Mouse (Mus musculus) brain, embryonic 14.5 days (tissue): Measurements from ENCODE around the gene Atxn7l2. TPM values are rescaled to one million over a fixed set of nuclear protein-coding genes. Genes with fewer than 3 reads are reported as not detected.

Source experiments
- DNase-seq: peaks from one replicate; pipeline ENCODE4 v3.0.0-alpha.2; 2011; ENCODE audit warnings: low read depth
- CTCF ChIP-seq: fragments of 200-500 bp; IDR thresholded peaks from 2 replicates; pipeline ENCODE4 v1.5.1; 2012; ENCODE audit warnings: inconsistent platforms, mild to moderate bottlenecking, moderate library complexity, borderline replicate concordance; ENCODE audit not compliant: insufficient read depth, insufficient read length; ENCODE audit errors: extremely low read depth
- POLR2A ChIP-seq: fragments of 200-500 bp; IDR thresholded peaks from 2 replicates; pipeline ENCODE4 v1.6.1; 2012; ENCODE audit warnings: mild to moderate bottlenecking, inconsistent platforms, borderline replicate concordance; ENCODE audit not compliant: poor library complexity, insufficient read depth, insufficient read length, severe bottlenecking; ENCODE audit errors: extremely low read depth
- polyA plus RNA-seq: library from polyadenylated mRNA; depleted of rRNA; stranded (reverse); fragments of >200 nt; gene quantifications from 2 replicates; pipeline ENCODE4 v1.2.3, GENCODE M21; 2012; rRNA removed

Gene Atxn7l2
- polyA plus RNA-seq, 1 experiment: 50.1 TPM

DNA sequence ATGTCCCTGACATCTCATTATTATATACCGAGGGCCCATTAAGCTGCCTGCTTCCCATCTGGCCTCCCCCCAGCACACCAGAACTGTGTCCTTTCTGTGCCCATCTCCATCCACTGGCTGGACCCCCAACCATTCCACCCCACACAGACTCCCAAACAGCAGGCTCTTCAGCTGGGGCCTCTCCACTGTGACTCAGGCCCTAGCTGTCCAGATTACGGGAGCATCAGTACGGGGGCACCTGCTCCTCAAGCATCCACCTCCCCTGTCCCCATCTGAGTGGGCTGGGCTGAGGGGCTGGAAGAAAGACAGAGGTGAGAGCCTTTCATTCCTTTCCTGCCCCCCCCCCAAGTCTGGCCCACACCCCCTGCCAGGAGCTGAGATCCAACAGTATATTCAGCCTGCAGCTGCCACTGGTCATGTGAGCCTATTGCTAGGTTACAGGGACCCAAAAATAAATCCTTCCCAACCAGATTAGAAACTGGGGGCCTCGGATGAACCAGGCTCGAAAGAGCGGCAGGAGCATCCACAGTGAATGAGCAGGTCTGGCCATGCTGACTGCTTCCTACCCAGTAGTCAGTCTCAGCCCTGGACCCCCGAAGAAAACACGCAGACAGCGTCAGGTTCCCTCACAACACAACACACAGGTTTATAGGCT lies 52.2 kb downstream of the Atxn7l2 start:
- no peak for TF ChIP-seq POLR2A
- TF ChIP-seq CTCF: no peak
- no peak for DNase-seq

DNA sequence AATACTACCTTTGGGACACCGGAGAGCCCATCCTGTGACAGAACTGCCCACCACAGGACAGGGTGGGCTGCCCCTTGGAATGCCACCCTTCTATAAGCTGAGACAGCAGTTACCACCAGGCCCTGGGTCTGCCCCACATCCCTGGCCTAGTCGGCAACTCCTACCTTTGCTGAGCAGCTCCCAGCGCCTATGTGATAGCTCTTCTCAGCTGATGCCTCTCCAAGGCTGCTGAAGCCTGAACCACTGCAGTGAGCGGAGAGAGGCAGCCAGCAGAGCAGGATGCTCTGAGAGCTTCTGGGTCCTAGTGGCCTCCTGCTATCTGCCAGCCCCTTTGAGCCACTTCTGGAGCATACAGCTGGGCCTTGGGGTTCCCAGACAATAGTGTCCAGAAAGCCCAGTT lies 56.1 kb downstream of the Atxn7l2 start, which contains the start of gene Gpr61:
Gene Gpr61, minus strand, starts transcription at position 227 of the 400 bp plus-strand sequence.
- peak; percentile 66 for DNase-seq
- TF ChIP-seq POLR2A (no peak), CTCF (no peak)

DNA sequence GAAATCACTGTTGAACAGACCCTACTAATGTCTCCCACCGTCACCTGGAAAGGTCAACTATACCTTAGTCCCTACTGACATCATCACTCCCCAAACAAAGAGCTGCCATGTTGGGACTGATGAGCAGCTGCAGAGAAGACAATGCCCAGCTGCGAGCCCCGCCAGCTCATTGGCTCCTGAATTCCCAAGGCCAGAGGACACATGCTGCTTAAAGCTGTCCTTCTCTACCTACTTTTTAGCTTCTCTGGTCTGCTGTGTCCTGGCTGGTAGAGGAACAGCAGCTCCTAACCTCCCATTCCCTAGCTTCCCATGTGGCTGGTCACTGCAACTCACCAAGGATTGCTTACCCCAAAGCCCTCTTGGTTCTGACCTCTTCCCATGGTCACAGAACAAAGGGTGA lies 58.4 kb downstream of the Atxn7l2 start:
- TF ChIP-seq POLR2A (no peak), CTCF (no peak)
- no peak for DNase-seq

Other genes starting within 250 kb of the Atxn7l2 start
- 0.06 TPM in 1 of 2 replicates, not detected in the other for gene Gstm3, start 241.7 kb downstream of the Atxn7l2 start, polyA plus RNA-seq
- 5.8 and 6.9 TPM in 2 replicates for gene Gstm2, start 224.5 kb downstream of the Atxn7l2 start, polyA plus RNA-seq
- 33.4 and 38.5 TPM in 2 replicates for gene Gstm1, start 193.0 kb downstream of the Atxn7l2 start, polyA plus RNA-seq
- 13.2 and 15.3 TPM in 2 replicates for gene Gstm4, start 166.0 kb downstream of the Atxn7l2 start, polyA plus RNA-seq
- 111 and 118 TPM in 2 replicates for gene Ampd2, start 124.3 kb downstream of the Atxn7l2 start, polyA plus RNA-seq
- 0.05 and 0.18 TPM in 2 replicates for gene Gnat2, start 118.1 kb downstream of the Atxn7l2 start, polyA plus RNA-seq
- gene Gnai3, start 64.8 kb downstream of the Atxn7l2 start, polyA plus RNA-seq: 79.0 and 86.6 TPM in 2 replicates
- 1.5 and 2.6 TPM in 2 replicates for gene Gpr61, start 56.1 kb downstream of the Atxn7l2 start, polyA plus RNA-seq
- gene Amigo1, start 24.6 kb downstream of the Atxn7l2 start, polyA plus RNA-seq: 19.5 and 25.0 TPM in 2 replicates
- 8.4 and 8.7 TPM in 2 replicates for gene Cyb561d1, start 9.7 kb downstream of the Atxn7l2 start, polyA plus RNA-seq
- gene Sypl2, start 15.7 kb upstream of the Atxn7l2 start, polyA plus RNA-seq: 1.0 and 2.8 TPM in 2 replicates
- gene Psma5, start 46.0 kb upstream of the Atxn7l2 start, polyA plus RNA-seq: 135 and 166 TPM in 2 replicates
- gene Sort1, start 73.1 kb upstream of the Atxn7l2 start, polyA plus RNA-seq: 74.2 and 79.2 TPM in 2 replicates
- 0.10 and 0.12 TPM in 2 replicates for gene Mybphl, start 154.0 kb upstream of the Atxn7l2 start, polyA plus RNA-seq
- gene Psrc1, start 172.9 kb upstream of the Atxn7l2 start, polyA plus RNA-seq: 27.1 and 71.0 TPM in 2 replicates
- 64.9 and 101 TPM in 2 replicates for gene Celsr2, start 204.6 kb upstream of the Atxn7l2 start, polyA plus RNA-seq
- 120 and 161 TPM in 2 replicates for gene Sars, start 234.3 kb upstream of the Atxn7l2 start, polyA plus RNA-seq